Mouse (Mus musculus) hindbrain, embryonic 11.5 days (tissue): ENCODE data around the gene Prkcq. TPM values are rescaled to one million over a fixed set of nuclear protein-coding genes. Genes with fewer than 3 reads are reported as not detected.

ENCODE experiments used
- ATAC-seq: fragments of 200-750 bp; cut with Nextera tagmentation; 2 replicates; pipeline ENCODE4 v1.8.0; 2017; ENCODE audit warnings: mild to moderate bottlenecking, moderate TSS enrichment, moderate library complexity; ENCODE audit not compliant: low FRiP score
- DNase-seq: peaks from one replicate; pipeline ENCODE4 v3.0.0-alpha.2; 2015; ENCODE audit warnings: low spot score
- H3K27ac ChIP-seq: fragments of 300-500 bp; sonication (generic); 2 replicates; pipeline ENCODE4 v1.5.1; 2014; ENCODE audit warnings: mild to moderate bottlenecking, low read depth, low read length
- H3K27me3 ChIP-seq: fragments of 300-500 bp; sonication (generic); 2 replicates; pipeline ENCODE4 v1.6.1; 2014; ENCODE audit warnings: mild to moderate bottlenecking, low read length, moderate library complexity, mixed read lengths; ENCODE audit not compliant: control insufficient read depth, insufficient read depth
- H3K36me3 ChIP-seq: fragments of 300-500 bp; sonication (generic); 2 replicates; pipeline ENCODE4 v1.6.1; 2014; ENCODE audit warnings: mild to moderate bottlenecking, low read length, moderate library complexity, mixed read lengths; ENCODE audit not compliant: control insufficient read depth, insufficient read depth
- H3K4me1 ChIP-seq: fragments of 300-500 bp; sonication (generic); replicated peaks from 2 replicates; pipeline ENCODE4 v1.6.1; 2014; ENCODE audit warnings: low read length, mixed read lengths; ENCODE audit not compliant: control insufficient read depth, insufficient read depth
- H3K4me2 ChIP-seq: fragments of 300-500 bp; sonication (generic); replicated peaks from 2 replicates; pipeline ENCODE4 v1.6.1; 2014; ENCODE audit warnings: mild to moderate bottlenecking, low read depth, low read length
- H3K4me3 ChIP-seq: fragments of 300-500 bp; sonication (generic); 2 replicates; pipeline ENCODE4 v1.5.1; 2014; ENCODE audit warnings: low read depth, low read length
- H3K9ac ChIP-seq: fragments of 300-500 bp; sonication (generic); 2 replicates; pipeline ENCODE4 v1.6.1; 2014; ENCODE audit warnings: low read depth, low read length
- H3K9me3 ChIP-seq: fragments of 300-500 bp; sonication (generic); 2 replicates; pipeline ENCODE4 v1.6.1; 2016; ENCODE audit warnings: low read length; ENCODE audit not compliant: control insufficient read depth
- WGBS: fragments of 180-500 bp; shearing (Covaris S2); extraction: QIAGEN DNeasy Blood & Tissue Kit; methylation state at CpG from one replicate; pipeline ENCODE4 v1.1.7; 2014; 5-methylcytosine and 5-hydroxymethylcytosine counted together
- polyA plus RNA-seq: library from polyadenylated mRNA; unstranded; fragments of >200 nt; fragmentation: Nextera tagmentation; extraction: Ambion mirVana; gene quantifications from 2 replicates; pipeline ENCODE4 v1.2.1, GENCODE M21; 2014

The Prkcq gene
- polyA plus RNA-seq, 1 experiment from 2014 or later, result 3.1 TPM

DNA sequence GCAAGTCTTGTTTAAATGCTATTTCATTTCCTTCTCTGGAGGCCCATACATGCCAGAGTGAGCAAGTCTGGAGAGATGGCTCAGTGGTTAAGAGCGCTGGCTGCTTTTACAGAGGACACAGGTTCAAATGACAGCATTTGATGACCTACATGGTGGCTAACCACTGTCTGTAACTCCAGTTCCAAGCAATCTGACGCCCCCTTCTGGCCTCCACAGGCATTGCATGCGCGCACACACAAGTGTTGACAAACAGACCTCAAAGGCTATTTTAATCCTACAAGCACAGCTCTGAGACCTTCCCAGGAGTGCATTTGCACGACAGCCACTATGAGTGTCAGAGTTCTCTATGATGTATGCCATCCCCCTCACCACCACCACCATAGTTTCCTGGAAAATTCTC is 94.4 kb downstream of the Prkcq start:
- Histone ChIP-seq H3K36me3 (no peaks in the 10 kb centered on the region), H3K4me3 (no peak overlapping the region), H3K4me2 (no peak overlapping the region), H3K27ac (no peak overlapping the region), H3K9ac (no peak overlapping the region), H3K27me3 (no peaks in the 10 kb centered on the region), H3K9me3 (no peaks in the 10 kb centered on the region), H3K4me1 (no peaks in the 10 kb centered on the region)
- WGBS, result 59% methylated on average over 5 of the region's 5 CpGs
- ATAC-seq, result no peak
- DNase-seq, result peak; percentile 14

DNA sequence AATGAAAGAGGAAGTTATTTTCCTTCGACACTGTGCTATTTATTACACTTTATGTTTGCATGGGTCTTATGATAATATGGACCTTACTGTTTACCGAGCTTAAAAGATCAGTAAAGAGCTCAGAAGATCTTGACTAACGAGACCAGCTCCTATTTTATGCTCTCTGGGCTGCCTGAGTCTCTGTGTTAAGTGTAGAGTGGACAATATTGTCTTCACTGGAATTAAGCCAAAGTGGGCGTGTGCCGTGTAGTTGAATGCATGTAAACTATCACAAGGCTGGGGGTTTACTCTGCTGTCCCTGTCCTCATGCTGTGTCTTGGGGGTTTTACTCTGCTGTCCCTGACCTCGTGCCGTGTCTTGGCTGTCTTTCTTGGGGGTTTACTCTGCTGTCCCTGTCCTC is 107.1 kb downstream of the Prkcq start:
- DNase-seq, result no peak
- Histone ChIP-seq H3K4me3 (no peak overlapping the region), H3K4me2 (no peak overlapping the region), H3K27ac (no peak overlapping the region), H3K4me1 (no peaks in the 10 kb centered on the region), H3K9ac (no peak overlapping the region), H3K36me3 (no peaks in the 10 kb centered on the region), H3K9me3 (no peaks in the 10 kb centered on the region), H3K27me3 (no peaks in the 10 kb centered on the region)
- WGBS, result 91% methylated on average over 7 of the region's 7 CpGs
- ATAC-seq, result no peak

- Histone ChIP-seq H3K27me3 (no peaks in the 10 kb centered on the region), H3K27ac (no peak overlapping the region), H3K36me3 (no peaks in the 10 kb centered on the region), H3K9ac (no peak overlapping the region), H3K9me3 (no peaks in the 10 kb centered on the region), H3K4me2 (no peak overlapping the region), H3K4me1 (no peaks in the 10 kb centered on the region), H3K4me3 (no peak overlapping the region)
- no peak for DNase-seq
- no peak for ATAC-seq
- WGBS, result 86% methylated on average over 2 of the region's 2 CpGs
Measured at GRCm38 (mm10) chr2:11280247-11280646, 108.3 kb downstream of the Prkcq start.

DNA sequence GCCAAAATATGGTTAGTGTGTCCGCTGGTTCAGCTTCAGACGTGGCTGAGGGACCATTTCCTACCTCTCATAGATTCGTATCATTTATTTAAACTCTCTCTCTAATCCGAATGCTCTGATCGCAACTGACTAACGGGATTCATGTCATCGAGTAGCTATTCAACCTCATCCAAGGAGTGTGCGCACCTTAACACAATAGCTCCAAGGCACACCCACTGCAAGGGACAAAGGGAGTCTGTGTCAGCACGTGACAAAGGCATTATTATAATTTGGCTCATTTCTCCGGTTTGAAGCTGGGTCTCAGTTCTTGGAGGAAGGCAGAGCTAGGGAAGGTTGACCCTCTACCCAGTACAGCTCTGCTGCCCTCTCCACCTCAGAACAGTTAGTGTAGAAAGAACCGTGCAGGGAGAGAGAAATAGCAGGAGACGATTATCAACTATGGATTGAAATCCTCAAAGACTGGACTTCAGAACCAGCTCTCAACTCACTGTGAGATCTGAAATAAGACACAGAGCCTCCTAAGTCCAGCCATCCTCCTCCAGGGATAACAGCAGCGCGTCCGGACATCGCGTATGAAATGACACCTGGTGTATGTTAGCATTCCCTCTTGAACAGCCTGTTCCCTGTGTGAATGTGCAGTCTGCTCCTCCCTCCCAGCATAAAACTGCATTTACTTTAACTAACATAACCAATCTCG is 116.1 kb downstream of the Prkcq start:
- 77% methylated on average over 18 of the region's 18 CpGs for WGBS
- no peak overlapping the region for H3K27ac ChIP-seq
- ATAC-seq (peak; percentile 60), DNase-seq (no peak)
- H3K4me1 ChIP-seq, result no peaks in the 10 kb centered on the region
- H3K27me3 ChIP-seq, result no peaks in the 10 kb centered on the region
- H3K9ac ChIP-seq, result no peak overlapping the region
- no peaks in the 10 kb centered on the region for H3K36me3 ChIP-seq
- H3K9me3 ChIP-seq, result no peaks in the 10 kb centered on the region
- H3K4me3 ChIP-seq, result no peak overlapping the region
- no peak overlapping the region for H3K4me2 ChIP-seq

GRCm38 (mm10) chr2:11288531-11288846 is 116.6 kb downstream of the Prkcq start:
- ATAC-seq (peak; percentile 83), DNase-seq (peak; percentile 89)
- H3K4me2 ChIP-seq, result no peak overlapping the region
- H3K36me3 ChIP-seq, result no peaks in the 10 kb centered on the region
- H3K9ac ChIP-seq, result no peak overlapping the region
- H3K4me1 ChIP-seq, result no peaks in the 10 kb centered on the region
- no peak overlapping the region for H3K27ac ChIP-seq
- H3K27me3 ChIP-seq, result no peaks in the 10 kb centered on the region
- 8% methylated on average over 7 of the region's 7 CpGs for WGBS
- H3K4me3 ChIP-seq, result no peak overlapping the region
- H3K9me3 ChIP-seq, result no peaks in the 10 kb centered on the region

DNA sequence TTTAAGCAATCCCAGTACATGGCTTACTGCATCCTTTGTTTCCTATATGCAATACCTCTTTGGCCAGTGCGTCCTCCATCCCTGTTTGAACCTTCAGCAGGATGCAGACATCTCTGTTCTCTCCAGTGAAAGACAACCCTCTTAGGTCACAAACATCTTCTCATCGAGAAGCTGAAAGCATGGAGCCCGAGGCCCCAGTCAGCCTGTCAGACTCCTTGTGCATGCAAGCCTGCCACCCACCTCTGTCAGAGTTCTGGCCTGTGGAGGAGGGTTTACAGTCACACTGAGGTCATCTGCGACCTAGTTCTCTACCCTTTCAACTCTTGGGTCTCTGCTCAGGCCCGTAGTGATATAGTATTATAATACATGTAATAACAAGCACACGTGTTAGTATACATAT is 119.0 kb downstream of the Prkcq start:
- H3K36me3 ChIP-seq, result no peaks in the 10 kb centered on the region
- ATAC-seq, result no peak
- no peaks in the 10 kb centered on the region for H3K4me1 ChIP-seq
- no peak overlapping the region for H3K9ac ChIP-seq
- H3K4me2 ChIP-seq, result no peak overlapping the region
- WGBS, result 91% methylated on average over 6 of the region's 6 CpGs
- H3K27ac ChIP-seq, result no peak overlapping the region
- no peak for DNase-seq
- no peak overlapping the region for H3K4me3 ChIP-seq
- no peaks in the 10 kb centered on the region for H3K27me3 ChIP-seq
- no peaks in the 10 kb centered on the region for H3K9me3 ChIP-seq

- H3K36me3 ChIP-seq, result no peaks in the 10 kb centered on the region
Measured at GRCm38 (mm10) chr2:11291570-11292405, 119.9 kb downstream of the Prkcq start.

GRCm38 (mm10) chr2:11293144-11293543 is 121.2 kb downstream of the Prkcq start:
- WGBS, result 86% methylated on average over 13 of the region's 13 CpGs
- H3K27me3 ChIP-seq, result no peaks in the 10 kb centered on the region
- DNase-seq, result no peak
- H3K9ac ChIP-seq, result no peak overlapping the region
- no peak for ATAC-seq
- no peaks in the 10 kb centered on the region for H3K9me3 ChIP-seq
- no peak overlapping the region for H3K4me2 ChIP-seq
- H3K4me3 ChIP-seq, result no peak overlapping the region
- no peaks in the 10 kb centered on the region for H3K4me1 ChIP-seq
- no peak overlapping the region for H3K27ac ChIP-seq
- no peaks in the 10 kb centered on the region for H3K36me3 ChIP-seq

More at GRCm38 (mm10) chr2:11291570-11292405, 119.9 kb downstream of the Prkcq start:
- no peak for ATAC-seq
- Histone ChIP-seq H3K9ac (no peak overlapping the region), H3K9me3 (no peaks in the 10 kb centered on the region), H3K4me1 (no peaks in the 10 kb centered on the region), H3K27ac (no peak overlapping the region), H3K27me3 (no peaks in the 10 kb centered on the region), H3K4me2 (no peak overlapping the region), H3K4me3 (no peak overlapping the region)
- 83% methylated on average over 9 of the region's 9 CpGs for WGBS
- DNase-seq, result no peak
